Mouse (Mus musculus) lung, postnatal 25 days (tissue): ENCODE data around the gene Klf16.

ENCODE experiments used
- DNase-seq: peaks from one replicate; pipeline ENCODE4 v3.0.0; 2022; ENCODE audit warnings: low spot score

Gene Klf16

GRCm38 (mm10) chr10:80577195-80578130, at the start of gene Klf16:
Klf16 (minus strand) TSS chr10:80577321.
- DNase-seq: peak; percentile 98

DNA sequence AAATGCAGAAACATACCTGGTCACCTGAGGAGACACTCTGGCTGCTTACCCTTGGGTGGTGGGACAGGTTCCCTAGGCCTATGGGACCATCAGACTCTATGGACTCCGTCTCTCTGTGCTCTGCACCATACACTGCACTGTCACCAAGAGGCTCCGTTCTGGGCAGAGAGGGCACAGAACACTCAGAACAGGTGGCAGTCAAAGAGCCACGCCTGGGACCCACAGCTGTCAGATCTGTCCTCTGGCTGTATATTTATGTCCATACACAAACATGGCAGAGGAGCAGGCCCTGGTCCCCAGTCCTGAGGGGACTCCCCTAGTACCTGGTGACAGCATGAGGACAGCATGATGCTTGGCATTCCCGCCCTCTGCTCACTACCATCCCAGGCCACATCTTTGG, 48.6 kb upstream of the Klf16 start:
- DNase-seq: no peak

DNA sequence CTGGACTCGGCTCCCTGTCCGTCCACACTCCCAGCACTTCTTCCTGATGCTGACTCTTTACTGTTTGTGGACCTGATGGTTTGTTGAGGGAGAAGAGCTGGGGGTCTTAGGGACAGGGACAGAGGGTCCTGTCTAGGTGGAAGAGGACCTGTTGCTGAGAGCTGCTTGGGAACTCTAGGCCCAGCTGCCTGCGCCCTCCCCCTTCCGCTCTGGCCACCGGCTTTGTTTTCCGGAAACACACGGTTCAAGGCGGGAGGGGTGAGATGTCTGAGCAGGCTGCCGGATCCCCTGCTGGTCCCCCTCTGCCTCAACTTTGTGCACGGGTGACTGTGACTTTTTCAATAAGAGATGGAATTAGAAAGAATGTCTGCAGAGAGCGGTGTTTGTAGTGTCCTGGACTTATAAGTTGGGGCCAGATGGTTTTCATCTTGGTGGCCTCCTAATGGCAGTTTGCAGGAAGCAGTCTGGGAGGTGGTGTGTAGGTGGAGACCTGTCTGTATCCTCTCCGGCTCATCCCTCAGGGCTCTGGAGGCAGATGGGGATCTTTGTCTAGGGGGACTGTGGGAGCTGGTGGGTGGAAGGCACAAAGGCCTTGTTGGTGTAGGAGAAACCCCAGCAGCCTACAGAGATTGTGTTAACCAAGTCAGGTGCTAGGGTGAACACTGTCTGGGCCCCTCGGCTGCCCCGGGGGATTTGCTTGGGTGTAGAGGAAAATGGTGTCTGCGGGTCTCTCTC, 46.5 kb upstream of the Klf16 start:
- DNase-seq: peak; percentile 74

DNA sequence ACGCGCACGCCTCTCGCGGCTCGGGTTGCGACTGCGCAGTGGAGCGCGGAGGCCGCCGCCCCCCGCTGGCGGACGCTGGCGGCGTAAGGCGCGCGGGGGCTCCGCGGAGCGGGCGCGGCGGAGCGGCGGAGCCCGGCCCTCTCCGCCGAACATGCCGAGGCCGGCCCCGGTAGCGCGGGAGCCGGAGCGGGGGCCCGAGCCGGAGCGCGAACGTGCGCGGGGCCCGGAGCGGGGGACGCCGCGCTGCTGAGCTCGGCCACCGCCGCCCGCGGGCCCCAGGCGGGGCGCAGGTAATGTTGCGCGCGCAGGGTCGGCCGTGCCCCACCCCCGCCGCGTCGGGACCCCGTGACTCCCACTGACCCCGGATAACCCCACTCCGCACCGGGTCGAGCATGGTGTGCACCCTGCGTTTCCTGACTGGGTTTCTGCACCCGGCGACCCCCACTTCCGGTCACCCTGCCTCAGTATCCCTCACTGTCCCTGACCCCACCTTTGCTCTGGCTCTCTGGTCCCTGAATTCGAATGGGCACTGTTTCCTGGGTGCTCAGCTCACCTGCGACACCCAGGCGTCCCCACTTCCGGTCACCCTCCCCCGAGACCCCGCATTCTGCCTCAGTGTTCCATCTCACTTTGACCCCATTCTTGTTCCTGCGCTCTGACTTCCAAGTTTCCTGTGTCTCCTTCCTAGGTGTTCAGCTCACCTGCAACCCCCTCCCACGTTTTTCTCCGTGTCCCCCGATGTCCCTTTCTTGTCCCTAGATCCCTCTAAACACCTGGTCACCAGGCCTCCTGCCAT, 45.7 kb upstream of the Klf16 start, which contains the start of gene Csnk1g2:
Gene Csnk1g2 (plus strand): TSS at position 178 of the 796 bp plus-strand sequence.
- no peak for DNase-seq

- DNase-seq: peak; percentile 100
These were observed 45.0 kb upstream of the Klf16 start for GRCm38 (mm10) chr10:80621940-80622660.

DNA sequence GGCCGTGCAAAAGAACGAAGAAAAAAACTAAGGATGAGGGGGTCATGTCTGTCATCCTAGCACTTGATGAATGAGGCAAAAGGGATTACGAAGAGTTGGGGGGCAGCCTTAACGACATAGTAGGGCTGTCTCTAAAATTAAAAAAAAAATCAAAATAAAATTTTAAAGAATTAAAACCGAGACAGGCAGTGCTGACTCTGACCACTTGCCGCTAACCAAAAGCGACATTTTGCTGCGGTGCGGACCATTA, 44.5 kb upstream of the Klf16 start:
- DNase-seq: no peak

- DNase-seq: no peak
These were observed 43.9 kb upstream of the Klf16 start for GRCm38 (mm10) chr10:80620796-80621689.

- no peak for DNase-seq
These were observed 43.2 kb upstream of the Klf16 start for GRCm38 (mm10) chr10:80620365-80620764.

DNA sequence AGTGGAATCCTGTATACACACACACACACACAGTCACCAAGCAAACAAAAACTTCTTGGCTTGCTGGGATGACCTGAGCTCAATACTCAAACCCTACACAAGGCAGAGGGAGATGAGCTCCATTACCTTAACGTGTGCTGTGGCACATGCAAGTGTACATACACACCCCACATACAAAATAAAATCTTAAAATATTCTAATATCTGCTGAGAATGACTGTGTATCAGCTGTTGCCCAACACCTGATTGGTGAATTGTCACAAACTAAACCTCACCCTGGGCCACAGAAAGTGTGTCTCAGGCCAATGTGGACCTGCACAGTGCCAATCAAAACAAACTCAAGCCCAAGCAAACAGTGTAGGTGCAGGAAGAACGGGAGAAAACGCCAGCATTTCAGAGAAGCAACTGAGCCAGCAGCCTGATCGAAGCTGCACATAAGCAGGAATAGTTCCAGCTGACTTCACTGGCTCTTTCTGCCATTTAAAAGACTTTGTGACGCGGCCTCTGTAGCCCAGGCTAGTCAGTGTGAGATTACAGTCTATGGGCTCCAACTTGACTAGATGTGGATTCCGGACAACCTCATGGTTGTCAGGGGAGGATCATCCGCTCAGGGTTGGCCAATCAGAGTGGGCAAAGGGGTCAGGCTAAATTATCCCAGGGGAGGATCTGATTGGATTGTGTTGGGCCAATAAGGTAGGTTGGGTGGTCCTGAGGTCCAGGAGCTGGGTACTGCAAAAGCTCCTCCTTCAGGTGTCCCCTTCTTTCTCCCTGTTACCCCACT, 42.5 kb upstream of the Klf16 start:
- no peak for DNase-seq

GRCm38 (mm10) chr10:80618181-80618580, 41.1 kb upstream of the Klf16 start:
- DNase-seq: peak; percentile 73

DNA sequence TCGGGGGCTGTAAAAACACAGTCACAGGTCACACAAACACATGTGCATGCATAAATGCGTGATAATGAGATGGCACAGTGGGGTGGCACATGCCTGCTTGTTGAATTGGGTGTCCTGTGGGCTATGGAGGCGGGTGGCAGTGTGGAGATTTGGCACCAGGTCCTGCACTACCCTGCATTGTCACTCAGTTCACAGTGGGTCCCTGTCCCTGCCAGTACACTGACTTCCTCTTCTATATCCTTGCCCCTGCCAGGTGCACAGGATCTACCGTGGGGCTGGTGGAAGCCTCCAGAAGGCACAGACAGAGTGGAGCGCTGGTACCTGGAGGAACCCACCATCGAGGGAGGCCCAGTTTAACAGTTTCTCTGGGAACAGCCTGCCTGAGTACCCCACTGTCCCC, 37.2 kb upstream of the Klf16 start:
- no peak for DNase-seq

- DNase-seq: no peak
These were observed 36.7 kb upstream of the Klf16 start for GRCm38 (mm10) chr10:80613821-80614220.

- no peak for DNase-seq
These were observed 34.8 kb upstream of the Klf16 start for GRCm38 (mm10) chr10:80611905-80612304.

GRCm38 (mm10) chr10:80611024-80611423, 33.9 kb upstream of the Klf16 start:
- peak; percentile 63 for DNase-seq

DNA sequence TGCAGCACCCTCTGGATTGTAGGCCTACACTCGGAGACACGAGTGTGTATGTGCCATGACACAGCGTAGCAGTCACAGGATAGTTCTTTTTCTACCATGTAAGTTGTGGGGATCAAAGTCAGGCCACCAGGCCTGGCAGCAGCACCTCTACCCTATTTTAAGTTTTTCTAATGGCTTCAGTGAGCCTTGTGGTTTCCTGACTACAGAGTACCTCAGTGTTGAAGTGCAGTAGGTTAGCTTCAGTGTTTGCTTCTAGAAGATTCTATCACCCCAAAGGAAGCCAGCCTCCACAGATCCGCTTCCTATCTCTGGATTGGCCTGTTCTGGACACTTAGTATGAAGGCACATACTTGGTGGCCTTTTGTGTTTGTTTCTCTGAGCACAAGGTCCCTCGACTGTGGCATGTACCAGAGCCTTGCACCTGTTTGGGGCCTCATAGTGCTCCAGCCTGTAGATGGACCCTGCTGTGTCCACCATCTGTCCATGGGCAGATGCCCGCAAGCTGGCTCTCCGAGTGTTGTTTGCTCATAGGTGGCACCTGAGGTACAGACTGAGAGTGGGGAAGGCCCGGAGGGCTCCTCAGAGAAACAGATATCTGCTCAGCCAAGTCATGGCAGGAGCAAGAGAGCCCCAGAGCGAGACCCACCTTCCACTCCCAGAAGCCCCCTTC, 33.1 kb upstream of the Klf16 start:
- no peak for DNase-seq

DNA sequence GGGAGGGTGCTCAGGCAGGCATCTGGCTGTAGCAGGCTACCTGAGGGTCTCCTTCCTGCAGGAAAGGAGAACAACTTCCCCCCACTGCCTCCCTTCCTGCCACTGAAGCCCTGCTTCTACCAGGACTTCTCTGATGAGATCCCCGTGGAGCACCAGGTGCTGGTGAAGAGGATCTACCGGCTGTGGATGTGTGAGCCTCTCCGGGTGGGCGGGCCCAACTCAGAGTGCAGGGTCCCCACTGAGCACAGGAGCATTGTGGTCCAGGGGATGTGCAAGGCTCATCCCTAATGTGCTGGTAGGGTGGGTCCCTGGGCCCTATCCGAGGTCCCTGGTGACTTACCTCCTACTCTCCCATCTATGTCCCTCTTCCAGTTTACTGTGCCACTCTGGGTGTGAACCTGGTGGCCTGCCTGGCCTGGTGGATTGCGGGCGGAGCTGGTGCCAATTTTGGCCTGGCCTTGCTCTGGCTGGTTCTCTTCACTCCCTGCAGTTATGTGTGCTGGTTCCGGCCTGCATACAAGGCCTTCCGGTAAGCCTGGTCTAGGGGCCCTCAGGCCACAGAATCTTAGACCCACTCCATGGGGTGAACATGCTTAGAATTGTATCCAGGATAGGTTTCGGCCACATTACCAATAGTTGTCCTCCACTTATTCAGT, 32.3 kb upstream of the Klf16 start:
- no peak for DNase-seq

GRCm38 (mm10) chr10:80608435-80608834, 31.3 kb upstream of the Klf16 start:
- DNase-seq: no peak

- DNase-seq: no peak
These were observed 29.7 kb upstream of the Klf16 start for GRCm38 (mm10) chr10:80606737-80607350.
